Mouse (Mus musculus) embryonic facial prominence, embryonic 15.5 days (tissue): ENCODE results near the gene Hspd1. TPM values are rescaled to one million over a fixed set of nuclear protein-coding genes. Genes with fewer than 3 reads are reported as not detected.
A peak's percentile ranks its signal among the peaks of the same experiment; 100 is the strongest.
"Not testable (repeated sequence)": the region's sequence is repeated elsewhere in the genome, so short reads cannot be mapped to it uniquely, and the experiment has no call there.

Source experiments
- ATAC-seq: fragments of 200-750 bp; cut with Nextera tagmentation; 2 replicates; pipeline ENCODE4 v1.8.0; 2017; ENCODE audit warnings: low read depth, moderate TSS enrichment; ENCODE audit not compliant: insufficient number of reproducible peaks, low FRiP score, low TSS enrichment
- H3K27ac ChIP-seq: fragments of 300-500 bp; sonication (generic); replicated peaks from 2 replicates; pipeline ENCODE4 v1.5.1; 2015; ENCODE audit warnings: mild to moderate bottlenecking, inconsistent platforms
- H3K27me3 ChIP-seq: fragments of 300-500 bp; sonication (generic); 2 replicates; pipeline ENCODE4 v1.6.1; 2015; ENCODE audit warnings: inconsistent platforms
- H3K36me3 ChIP-seq: fragments of 300-500 bp; sonication (generic); 2 replicates; pipeline ENCODE4 v1.6.1; 2015; ENCODE audit warnings: mild to moderate bottlenecking, inconsistent platforms
- H3K4me1 ChIP-seq: fragments of 300-500 bp; sonication (generic); 2 replicates; pipeline ENCODE4 v1.6.1; 2015; ENCODE audit warnings: inconsistent platforms
- H3K4me2 ChIP-seq: fragments of 300-500 bp; sonication (generic); replicated peaks from 2 replicates; pipeline ENCODE4 v1.6.1; 2015; ENCODE audit warnings: mild to moderate bottlenecking, inconsistent platforms
- H3K4me3 ChIP-seq: fragments of 300-500 bp; sonication (generic); replicated peaks from 2 replicates; pipeline ENCODE4 v1.5.1; 2015; ENCODE audit warnings: mild to moderate bottlenecking, inconsistent platforms
- H3K9ac ChIP-seq: fragments of 300-500 bp; sonication (generic); 2 replicates; pipeline ENCODE4 v1.6.1; 2015; ENCODE audit warnings: inconsistent platforms
- H3K9me3 ChIP-seq: fragments of 300-500 bp; sonication (generic); replicated peaks from 2 replicates; pipeline ENCODE4 v1.6.1; 2016; ENCODE audit warnings: inconsistent platforms
- WGBS: fragments of 180-500 bp; shearing (Covaris S2); methylation state at CpG from one replicate; pipeline ENCODE4 v1.1.7; 2015; 5-methylcytosine and 5-hydroxymethylcytosine counted together
- polyA plus RNA-seq: library from polyadenylated mRNA; unstranded; fragments of >200 nt; fragmentation: Nextera tagmentation; extraction: Ambion mirVana; gene quantifications from 2 replicates; pipeline ENCODE4 v1.2.1, GENCODE M21; 2015

Hspd1 gene
- polyA plus RNA-seq: 298 and 303 TPM in 2 replicates

GRCm38 (mm10) chr1:55087932-55088610 is at the start of gene Hspd1, which contains the start of gene Hspe1:
Hspd1 (minus strand) TSS chr1:55088243.
Hspe1 (plus strand) TSS chr1:55088132.
- H3K9me3 ChIP-seq: no peaks in the 10 kb centered on the region

GRCm38 (mm10) chr1:55135846-55136245 is 47.8 kb upstream of the Hspd1 start:
- Histone ChIP-seq H3K4me3 (no peak overlapping the region), H3K9me3 (no peaks in the 10 kb centered on the region), H3K9ac (no peak overlapping the region), H3K4me2 (no peak overlapping the region), H3K36me3 (peaks cover 16% of the 10 kb centered on the region), H3K4me1 (peaks cover 16% of the 10 kb centered on the region), H3K27ac (no peak overlapping the region), H3K27me3 (no peaks in the 10 kb centered on the region)
- WGBS: 100% methylated on average over 1 of the region's 1 CpGs
- no peak for ATAC-seq

More at GRCm38 (mm10) chr1:55087932-55088610, at the start of gene Hspd1, which contains the start of gene Hspe1:
- H3K9ac ChIP-seq: peak within 1 kb of the TSS; percentile 89
- under 1% methylated on average over 76 of the region's 76 CpGs for WGBS
- peaks cover 33% of the 10 kb centered on the region for H3K4me1 ChIP-seq
- peak within 1 kb of the TSS; percentile 95 for H3K27ac ChIP-seq
- peaks cover 36% of the 10 kb centered on the region for H3K36me3 ChIP-seq
- peak within 1 kb of the TSS; percentile 72 for H3K4me2 ChIP-seq
- peak; percentile 97 for ATAC-seq
- peak within 1 kb of the TSS; percentile 96 for H3K4me3 ChIP-seq
- no peaks in the 10 kb centered on the region for H3K27me3 ChIP-seq

- H3K27ac ChIP-seq: no peak overlapping the region
- peaks cover 16% of the 10 kb centered on the region for H3K4me1 ChIP-seq
- no peak for ATAC-seq
- no peak overlapping the region for H3K4me3 ChIP-seq
- H3K9ac ChIP-seq: no peak overlapping the region
- no peaks in the 10 kb centered on the region for H3K9me3 ChIP-seq
- H3K4me2 ChIP-seq: no peak overlapping the region
- no peaks in the 10 kb centered on the region for H3K27me3 ChIP-seq
- 89% methylated on average over 3 of the region's 3 CpGs for WGBS
- peaks cover 3% of the 10 kb centered on the region; the same call in 1 of the 2 replicates for H3K36me3 ChIP-seq
Observed at GRCm38 (mm10) chr1:55134301-55134700, 46.3 kb upstream of the Hspd1 start.

- Histone ChIP-seq H3K27ac (no peak overlapping the region), H3K4me1 (peaks cover 16% of the 10 kb centered on the region), H3K27me3 (no peaks in the 10 kb centered on the region), H3K9ac (no peak overlapping the region), H3K36me3 (peaks cover 3% of the 10 kb centered on the region; the same call in 1 of the 2 replicates), H3K4me3 (no peak overlapping the region), H3K4me2 (0 out of 2 replicates have a peak overlapping the region, but pooled peaks have one; percentile 22), H3K9me3 (no peaks in the 10 kb centered on the region)
- WGBS: 51% methylated on average over 2 of the region's 2 CpGs
- ATAC-seq: no peak
Observed at GRCm38 (mm10) chr1:55133173-55133572, 45.1 kb upstream of the Hspd1 start.

- peak overlapping the region; percentile 98; the same call in 1 of the 2 replicates for H3K9ac ChIP-seq
Observed at GRCm38 (mm10) chr1:55132308-55132707, 44.3 kb upstream of the Hspd1 start.

GRCm38 (mm10) chr1:55131424-55132014 is 43.5 kb upstream of the Hspd1 start:
- no peaks in the 10 kb centered on the region for H3K36me3 ChIP-seq
- H3K9me3 ChIP-seq: no peaks in the 10 kb centered on the region
- peak overlapping the region; percentile 100 for H3K4me3 ChIP-seq
- peak; percentile 84 for ATAC-seq
- whole genome bisulfite sequencing: 0% methylated on average over 47 of the region's 47 CpGs
- no peaks in the 10 kb centered on the region for H3K27me3 ChIP-seq
- H3K9ac ChIP-seq: peak overlapping the region; percentile 98
- peaks cover 16% of the 10 kb centered on the region for H3K4me1 ChIP-seq
- peak overlapping the region; percentile 98 for H3K27ac ChIP-seq
- H3K4me2 ChIP-seq: peak overlapping the region; percentile 58

More at GRCm38 (mm10) chr1:55132308-55132707, 44.3 kb upstream of the Hspd1 start:
- Histone ChIP-seq H3K27me3 (no peaks in the 10 kb centered on the region), H3K4me2 (peak overlapping the region; percentile 58), H3K9me3 (no peaks in the 10 kb centered on the region), H3K36me3 (no peaks in the 10 kb centered on the region), H3K27ac (peak overlapping the region; percentile 98; the same call in 1 of the 2 replicates), H3K4me3 (peak overlapping the region; percentile 100), H3K4me1 (peaks cover 16% of the 10 kb centered on the region)
- ATAC-seq: no peak
- WGBS: 66% methylated on average over 4 of the region's 4 CpGs

- ATAC-seq: peak; percentile 96
- Histone ChIP-seq H3K4me2 (peak within 1 kb of the TSS; percentile 58), H3K27me3 (no peaks in the 10 kb centered on the region), H3K27ac (peak within 1 kb of the TSS; percentile 98), H3K9ac (peak within 1 kb of the TSS; percentile 98), H3K4me3 (peak within 1 kb of the TSS; percentile 100), H3K4me1 (peaks cover 16% of the 10 kb centered on the region), H3K9me3 (no peaks in the 10 kb centered on the region), H3K36me3 (no peaks in the 10 kb centered on the region)
- under 1% methylated on average over 42 of the region's 42 CpGs for WGBS
Observed at GRCm38 (mm10) chr1:55130943-55131401, 42.9 kb upstream of the Hspd1 start, which contains the start of gene Mob4. Mob4 (plus strand) TSS chr1:55131231.

GRCm38 (mm10) chr1:55130190-55130916 is 42.3 kb upstream of the Hspd1 start:
- no peak for ATAC-seq
- no peaks in the 10 kb centered on the region for H3K36me3 ChIP-seq
- peaks cover 16% of the 10 kb centered on the region for H3K4me1 ChIP-seq
- peak overlapping the region; percentile 98 for H3K9ac ChIP-seq
- H3K4me3 ChIP-seq: peak overlapping the region; percentile 100
- H3K27me3 ChIP-seq: no peaks in the 10 kb centered on the region
- no peaks in the 10 kb centered on the region for H3K9me3 ChIP-seq
- 54% methylated on average over 10 of the region's 10 CpGs for WGBS
- peak overlapping the region; percentile 98 for H3K27ac ChIP-seq
- H3K4me2 ChIP-seq: peak overlapping the region; percentile 58

- Histone ChIP-seq H3K4me3 (no peak overlapping the region), H3K9ac (no peak overlapping the region), H3K4me2 (no peak overlapping the region), H3K36me3 (no peaks in the 10 kb centered on the region), H3K27ac (no peak overlapping the region), H3K9me3 (no peaks in the 10 kb centered on the region), H3K4me1 (peaks cover 16% of the 10 kb centered on the region), H3K27me3 (no peaks in the 10 kb centered on the region)
- WGBS: 93% methylated on average over 5 of the region's 5 CpGs
- ATAC-seq: no peak
Observed at GRCm38 (mm10) chr1:55129716-55130115, 41.7 kb upstream of the Hspd1 start.

GRCm38 (mm10) chr1:55124136-55124535 is 36.1 kb upstream of the Hspd1 start:
- not testable (repeated sequence) for H3K4me3 ChIP-seq, H3K9me3 ChIP-seq, H3K4me1 ChIP-seq, H3K27ac ChIP-seq, ATAC-seq, H3K9ac ChIP-seq, H3K4me2 ChIP-seq, H3K27me3 ChIP-seq, H3K36me3 ChIP-seq
- 88% methylated on average over 2 of the region's 2 CpGs for WGBS

- no peaks in the 10 kb centered on the region for H3K9me3 ChIP-seq
- no peaks in the 10 kb centered on the region for H3K36me3 ChIP-seq
- H3K27ac ChIP-seq: no peak overlapping the region
- 92% methylated on average over 2 of the region's 2 CpGs for WGBS
- H3K27me3 ChIP-seq: no peaks in the 10 kb centered on the region
- no peak for ATAC-seq
- no peak overlapping the region for H3K4me2 ChIP-seq
- H3K9ac ChIP-seq: no peak overlapping the region
- no peaks in the 10 kb centered on the region for H3K4me1 ChIP-seq
- H3K4me3 ChIP-seq: no peak overlapping the region
Observed at GRCm38 (mm10) chr1:55123561-55123960, 35.5 kb upstream of the Hspd1 start.
